Mouse (Mus musculus) CH12.LX (cell line): ENCODE data around the gene Ddx23. TPM values are rescaled to one million over a fixed set of nuclear protein-coding genes. Genes with fewer than 3 reads are reported as not detected.

ENCODE experiments used
- DNase-seq: peaks from one replicate; pipeline ENCODE4 v3.0.0-alpha.2; 2013; ENCODE audit errors: extremely low read depth
- H3K27ac ChIP-seq: 2 replicates; pipeline ENCODE4 v1.5.1; 2012; ENCODE audit warnings: low read depth, mild to moderate bottlenecking, control low read depth, moderate library complexity; ENCODE audit not compliant: insufficient read depth
- H3K27me3 ChIP-seq: replicated peaks from 2 replicates; pipeline ENCODE3; 2012; ENCODE audit warnings: inconsistent platforms
- H3K36me3 ChIP-seq, 2 experiments: replicated peaks in 1 of 2; 2 replicates each; pipeline versions ENCODE3 to v1.6.1; 2012; ENCODE audit warnings: inconsistent platforms in 1 of 2, low read length in 1 of 2, mild to moderate bottlenecking in 1 of 2, mixed read lengths in 1 of 2, moderate library complexity in 1 of 2; ENCODE audit not compliant: control insufficient read depth in 1 of 2, insufficient read depth in 1 of 2
- H3K4me1 ChIP-seq, 2 experiments: 2 replicates each; pipeline ENCODE4 v1.6.1; 2012; ENCODE audit warnings: inconsistent platforms in 1 of 2, moderate library complexity in 1 of 2; ENCODE audit not compliant: insufficient read depth in 2 of 2, control insufficient read depth in 1 of 2
- H3K4me2 ChIP-seq: 2 replicates; pipeline ENCODE4 v1.6.1; 2012; ENCODE audit warnings: low read depth, mild to moderate bottlenecking, control low read depth; ENCODE audit not compliant: poor library complexity, insufficient read depth, severe bottlenecking
- H3K4me3 ChIP-seq, 3 experiments: fragments of 150-350 bp in 1 of 3; sonication (generic) in 1 of 3; replicated peaks in 1 of 3; 2 replicates each; pipeline versions ENCODE3 to v1.5.1; 2011 to 2012; ENCODE audit warnings: low read depth in 2 of 3, low read length in 2 of 3, mild to moderate bottlenecking in 2 of 3, moderate library complexity in 2 of 3, control low read depth in 1 of 3, improper control_type of control experiment in 1 of 3, inconsistent platforms in 1 of 3, mixed read lengths in 1 of 3; ENCODE audit not compliant: poor library complexity in 1 of 3
- H3K79me2 ChIP-seq: replicated peaks from 2 replicates; pipeline ENCODE4 v1.6.1; 2012; ENCODE audit warnings: mild to moderate bottlenecking, moderate library complexity; ENCODE audit not compliant: control insufficient read depth, poor library complexity, insufficient read depth, severe bottlenecking; ENCODE audit errors: extremely low read depth
- H3K9ac ChIP-seq: 2 replicates; pipeline ENCODE4 v1.6.1; 2012; ENCODE audit warnings: low read depth, mild to moderate bottlenecking, control low read depth, moderate library complexity; ENCODE audit not compliant: insufficient read depth
- H3K9me3 ChIP-seq: replicated peaks from 2 replicates; pipeline ENCODE3; 2012; ENCODE audit warnings: low read length, inconsistent platforms, mixed read lengths
- CHD1 ChIP-seq: IDR thresholded peaks from 2 replicates; pipeline ENCODE4 v1.6.1; 2012; ENCODE audit warnings: low read depth, low read length, improper control_type of control experiment, inconsistent platforms
- E2F4 ChIP-seq: IDR thresholded peaks from 2 replicates; pipeline ENCODE4 v1.6.1; 2011; ENCODE audit warnings: low read depth, low read length, improper control_type of control experiment; ENCODE audit not compliant: insufficient replicate concordance
- ELF1 ChIP-seq: IDR thresholded peaks from 2 replicates; pipeline ENCODE4 v1.6.1; 2014; ENCODE audit warnings: low read depth, mild to moderate bottlenecking, inconsistent platforms, low read length, improper control_type of control experiment
- GABPA ChIP-seq: IDR thresholded peaks from 2 replicates; pipeline ENCODE4 v1.6.1; 2012; ENCODE audit warnings: low read depth, low read length, improper control_type of control experiment, inconsistent platforms; ENCODE audit not compliant: insufficient replicate concordance
- HCFC1 ChIP-seq: IDR thresholded peaks from 2 replicates; pipeline ENCODE4 v1.6.1; 2012; ENCODE audit warnings: low read depth, mild to moderate bottlenecking, inconsistent platforms, low read length, improper control_type of control experiment
- IRF4 ChIP-seq: IDR thresholded peaks from 2 replicates; pipeline ENCODE4 v1.6.1; 2014; ENCODE audit warnings: low read depth, mild to moderate bottlenecking, inconsistent platforms, low read length, improper control_type of control experiment
- JUN ChIP-seq: IDR thresholded peaks from 2 replicates; pipeline ENCODE4 v1.6.1; 2011; ENCODE audit warnings: low read depth, mild to moderate bottlenecking, low read length, improper control_type of control experiment, moderate library complexity; ENCODE audit not compliant: insufficient read depth
- KAT2A ChIP-seq: IDR thresholded peaks from 2 replicates; pipeline ENCODE4 v1.6.1; 2012; ENCODE audit warnings: low read length, improper control_type of control experiment, inconsistent platforms; ENCODE audit not compliant: insufficient replicate concordance
- MAFK ChIP-seq: IDR thresholded peaks from 2 replicates; pipeline ENCODE4 v1.6.1; 2011; ENCODE audit warnings: low read length, improper control_type of control experiment; ENCODE audit not compliant: insufficient replicate concordance
- MYC ChIP-seq: IDR thresholded peaks from 2 replicates; pipeline ENCODE4 v1.6.1; 2011; ENCODE audit warnings: low read depth, mild to moderate bottlenecking, improper control_type of control experiment, low read length
- NRF1 ChIP-seq: IDR thresholded peaks from 2 replicates; pipeline ENCODE4 v1.6.1; 2014; ENCODE audit warnings: low read depth, mild to moderate bottlenecking, inconsistent platforms, low read length, improper control_type of control experiment, moderate library complexity
- PAX5 ChIP-seq: IDR thresholded peaks from 2 replicates; pipeline ENCODE4 v1.6.1; 2012; ENCODE audit warnings: low read length, inconsistent platforms, mixed read lengths
- POLR2A ChIP-seq: IDR thresholded peaks from 2 replicates; pipeline ENCODE4 v1.6.1; 2011; ENCODE audit warnings: low read depth, mild to moderate bottlenecking, improper control_type of control experiment, low read length
- RAD21 ChIP-seq: IDR thresholded peaks from 2 replicates; pipeline ENCODE4 v1.6.1; 2011; ENCODE audit warnings: low read depth, mild to moderate bottlenecking, low read length, improper control_type of control experiment, moderate library complexity
- SIN3A ChIP-seq: IDR thresholded peaks from 2 replicates; pipeline ENCODE4 v1.6.1; 2012; ENCODE audit warnings: low read length, improper control_type of control experiment, inconsistent platforms
- TBP ChIP-seq: conservative IDR thresholded peaks from 2 replicates; pipeline ENCODE4 v1.6.1; 2011; ENCODE audit warnings: low read depth, low read length, improper control_type of control experiment
- USF1 ChIP-seq: IDR thresholded peaks from 2 replicates; pipeline ENCODE4 v1.6.1; 2014; ENCODE audit warnings: low read depth, mild to moderate bottlenecking, inconsistent platforms, low read length, improper control_type of control experiment
- USF2 ChIP-seq: conservative IDR thresholded peaks from 2 replicates; pipeline ENCODE4 v1.6.1; 2011; ENCODE audit warnings: low read depth, low read length, improper control_type of control experiment
- ZMIZ1 ChIP-seq: IDR thresholded peaks from 2 replicates; pipeline ENCODE4 v1.6.1; 2012; ENCODE audit warnings: low read depth, mild to moderate bottlenecking, inconsistent platforms, low read length, improper control_type of control experiment
- ZNF384 ChIP-seq: IDR thresholded peaks from 2 replicates; pipeline ENCODE4 v1.6.1; 2012; ENCODE audit warnings: low read depth, low read length, improper control_type of control experiment, inconsistent platforms
- dilution Hi-C: fragments of 300-500 bp; cut with MboI; formaldehyde crosslinking; loops from 2 replicates; pipeline ENCODE4 v1.14.3; 2020; ENCODE audit warnings: low sequenced_read_pairs; ENCODE audit not compliant: extremely low pct_unique_long_range_greater_than_20kb, extremely low pct_ligation_motif_present
- in situ Hi-C: fragments of 300-500 bp; cut with MboI; formaldehyde crosslinking; loops from 3 replicates; pipeline ENCODE4 v1.14.3; 2019; ENCODE audit warnings: low sequenced_read_pairs, low pct_ligation_motif_present, low pct_unique_long_range_greater_than_20kb, mixed read lengths
- polyA plus RNA-seq: library from polyadenylated mRNA; unstranded; fragments of >175 nt; gene quantifications from 2 replicates; pipeline ENCODE4 v1.2.1, GENCODE M21; 2012; ENCODE audit warnings: low read depth; ENCODE audit not compliant: insufficient read length
- total RNA-seq, 2 experiments: library from RNA; depleted of rRNA; stranded (reverse); fragments of 300-350 nt in 1 of 2; fragments of >200 nt in 1 of 2; gene quantifications; 2 replicates each; pipeline ENCODE4 v1.2.3; 2012 to 2014

Ddx23 gene
- total and polyA plus RNA-seq, 3 experiments: 58.5 to 148 (median 103) TPM

DNA sequence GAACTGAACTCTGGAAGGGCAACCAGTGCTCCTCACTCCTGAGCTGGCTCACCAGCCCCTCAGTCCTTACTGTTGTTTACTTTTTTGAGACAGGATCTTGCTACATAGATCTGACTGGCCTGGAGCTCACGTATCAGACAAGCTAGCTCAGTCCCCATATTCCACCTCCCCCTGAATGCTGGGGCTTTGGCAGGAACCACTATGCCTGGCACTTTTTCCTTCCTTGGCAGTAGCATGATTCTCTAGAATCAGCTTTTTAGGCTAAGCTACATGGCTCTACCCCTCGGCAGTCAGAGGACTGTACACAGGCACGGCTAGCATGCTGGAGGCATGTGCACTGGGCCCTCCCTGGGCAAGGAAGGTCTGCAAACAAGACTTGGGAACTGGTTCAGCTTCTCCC, 14.6 kb downstream of the Ddx23 start:
- Histone ChIP-seq H3K27me3 (no peaks in the 10 kb centered on the region), H3K36me3 (peaks cover 95 to 97% of the 10 kb centered on the region in 2 experiments), H3K4me1 (no peaks in the 10 kb centered on the region), H3K27ac (no peak overlapping the region), H3K4me3 (no peak overlapping the region), H3K9me3 (no peaks in the 10 kb centered on the region), H3K9ac (no peak overlapping the region), H3K4me2 (no peak overlapping the region), H3K79me2 (no peaks in the 10 kb centered on the region)
- TF ChIP-seq KAT2A (no peak), USF2 (no peak), ZNF384 (no peak), POLR2A (0 out of 2 replicates have a peak, but pooled peaks have one; percentile 17), ZMIZ1 (no peak), MAFK (no peak)
- dilution Hi-C loops: no loop called here
- in situ Hi-C loops: no loop called here
- DNase-seq: no peak

DNA sequence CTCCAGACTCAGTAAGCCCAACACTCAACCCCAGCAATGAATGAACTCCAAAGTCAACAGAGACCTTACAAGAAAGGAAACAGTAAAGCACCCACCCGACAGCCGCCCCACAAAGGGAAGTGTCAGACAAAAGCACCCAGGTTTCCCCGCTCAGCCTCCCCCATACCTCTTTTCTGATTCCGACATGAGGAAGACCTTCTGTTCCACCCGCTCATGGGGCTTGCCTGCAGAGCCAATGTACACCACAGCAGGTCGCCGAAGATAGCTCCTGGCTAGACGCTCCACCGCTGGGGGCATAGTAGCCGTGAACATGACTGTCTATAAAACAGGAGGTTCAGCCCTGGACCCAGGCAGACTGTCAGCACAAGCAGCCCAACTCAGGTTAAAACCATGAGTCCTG, 15.4 kb downstream of the Ddx23 start:
- no peaks in the 10 kb centered on the region for H3K9me3 ChIP-seq
- dilution Hi-C loops (no loop called here), in situ Hi-C loops (no loop called here)
- no peak for DNase-seq
- H3K4me1 ChIP-seq: no peaks in the 10 kb centered on the region
- H3K27ac ChIP-seq: no peak overlapping the region
- no peak overlapping the region for H3K4me3 ChIP-seq
- no peak for TF ChIP-seq USF1
- no peak for TF ChIP-seq ZMIZ1
- no peak for TF ChIP-seq RAD21
- TF ChIP-seq HCFC1: no peak
- TF ChIP-seq JUN: no peak
- no peak for TF ChIP-seq TBP
- TF ChIP-seq PAX5: no peak
- TF ChIP-seq E2F4: no peak
- TF ChIP-seq NRF1: no peak
- no peak for TF ChIP-seq ELF1
- TF ChIP-seq GABPA: no peak
- no peak for TF ChIP-seq SIN3A
- TF ChIP-seq CHD1: no peak
- TF ChIP-seq IRF4: no peak
- no peak for TF ChIP-seq MYC
- TF ChIP-seq, all 38 proteins: peak for 0
- H3K27me3 ChIP-seq: no peaks in the 10 kb centered on the region
- no peak overlapping the region for H3K9ac ChIP-seq
- H3K79me2 ChIP-seq: no peaks in the 10 kb centered on the region
- no peak overlapping the region for H3K4me2 ChIP-seq
- H3K36me3 ChIP-seq: peaks cover 88 to 95% of the 10 kb centered on the region in 2 experiments
